ENCODE assay signal across 33 mouse cellular contexts in genomic region chr12:44071766-44072165, GRCm38 (mm10).
"Had no signal": no experiment of that assay in that cellular context is flagged by ENCODE, and none has a peak within 500 bp of the region (broad histone marks: within the 10 kb centered on the region; RNA-seq: fewer than 3 reads in every experiment).

No protein-coding gene starts in this region.

- ATAC-seq: liver, embryonic 12.5 days; liver, postnatal 0 days; lung, postnatal 0 days; midbrain, embryonic 13.5 days; midbrain, embryonic 15.5 days; midbrain, embryonic 16.5 days had no signal

- DNase-seq: left cerebral cortex, postnatal 4 days; liver; liver, embryonic 13.5 days; liver, postnatal 0 days; lung, adult 18-20 months; lung, adult 2 months; lung, embryonic 14.5 days; lung, postnatal 10 days; lung, postnatal 14 days; lung, postnatal 36 days; lung, postnatal 4 days; midbrain, embryonic 14.5 days had no signal

- H3K9me3 ChIP-seq: limb, embryonic 10.5 days; limb, embryonic 12.5 days; limb, embryonic 13.5 days; limb, embryonic 15.5 days; liver, embryonic 12.5 days; liver, embryonic 13.5 days; liver, embryonic 15.5 days; lung, embryonic 15.5 days; megakaryocyte, embryonic 14.5 days; midbrain, embryonic 10.5 days; midbrain, embryonic 12.5 days; midbrain, embryonic 13.5 days; midbrain, embryonic 15.5 days; neural tube, embryonic 12.5 days; neural tube, embryonic 13.5 days had no signal

- H3K4me1 ChIP-seq: limb, embryonic 10.5 days; limb, embryonic 12.5 days; limb, embryonic 13.5 days; limb, embryonic 15.5 days; liver, embryonic 12.5 days; liver, embryonic 13.5 days; liver, embryonic 15.5 days; lung, embryonic 15.5 days; megakaryocyte, embryonic 14.5 days; midbrain, embryonic 10.5 days; midbrain, embryonic 12.5 days; midbrain, embryonic 13.5 days; midbrain, embryonic 15.5 days; neural tube, embryonic 12.5 days; neural tube, embryonic 13.5 days had no signal

- H3K27me3 ChIP-seq: limb, embryonic 12.5 days; limb, embryonic 13.5 days; limb, embryonic 15.5 days; liver, embryonic 12.5 days; liver, embryonic 13.5 days; liver, embryonic 15.5 days; lung, embryonic 15.5 days; megakaryocyte, embryonic 14.5 days; midbrain, embryonic 12.5 days; midbrain, embryonic 13.5 days; midbrain, embryonic 15.5 days; neural tube, embryonic 12.5 days; neural tube, embryonic 13.5 days had no signal

- H3K36me3 ChIP-seq: limb, embryonic 10.5 days; limb, embryonic 12.5 days; limb, embryonic 13.5 days; limb, embryonic 15.5 days; liver, embryonic 12.5 days; liver, embryonic 13.5 days; liver, embryonic 15.5 days; lung, embryonic 15.5 days; midbrain, embryonic 10.5 days; midbrain, embryonic 12.5 days; midbrain, embryonic 13.5 days; midbrain, embryonic 15.5 days; neural tube, embryonic 12.5 days; neural tube, embryonic 13.5 days had no signal

- H3K4me2 ChIP-seq: limb, embryonic 12.5 days; limb, embryonic 13.5 days; limb, embryonic 15.5 days; liver, embryonic 11.5 days; liver, embryonic 12.5 days; liver, embryonic 13.5 days; liver, embryonic 15.5 days; lung, embryonic 14.5 days; lung, embryonic 15.5 days; midbrain, embryonic 11.5 days; midbrain, embryonic 12.5 days; midbrain, embryonic 13.5 days; midbrain, embryonic 15.5 days; neural tube, embryonic 12.5 days; neural tube, embryonic 13.5 days had no signal

- H3K27ac ChIP-seq: limb, embryonic 10.5 days; limb, embryonic 12.5 days; limb, embryonic 13.5 days; limb, embryonic 15.5 days; liver, embryonic 12.5 days; liver, embryonic 13.5 days; liver, embryonic 14.5 days; liver, embryonic 15.5 days; lung, embryonic 15.5 days; macrophage; midbrain, embryonic 10.5 days; midbrain, embryonic 12.5 days; midbrain, embryonic 13.5 days; midbrain, embryonic 15.5 days; neural tube, embryonic 12.5 days; neural tube, embryonic 13.5 days had no signal

- H3K4me3 ChIP-seq: limb, embryonic 10.5 days; limb, embryonic 12.5 days; limb, embryonic 13.5 days; limb, embryonic 15.5 days; liver, embryonic 12.5 days; liver, embryonic 13.5 days; liver, embryonic 15.5 days; lung, embryonic 15.5 days; megakaryocyte, embryonic 14.5 days; midbrain, embryonic 10.5 days; midbrain, embryonic 12.5 days; midbrain, embryonic 13.5 days; midbrain, embryonic 15.5 days; myocyte; neural tube, embryonic 12.5 days; neural tube, embryonic 13.5 days had no signal

- H3K9ac ChIP-seq: limb, embryonic 12.5 days; limb, embryonic 13.5 days; limb, embryonic 15.5 days; liver, embryonic 12.5 days; liver, embryonic 13.5 days; liver, embryonic 14.5 days; liver, embryonic 15.5 days; liver, postnatal 0 days; lung, embryonic 14.5 days; lung, embryonic 15.5 days; midbrain, embryonic 12.5 days; midbrain, embryonic 13.5 days; midbrain, embryonic 15.5 days; neural tube, embryonic 12.5 days; neural tube, embryonic 13.5 days had no signal
